Mouse (Mus musculus): ENCODE data around the gene Dyrk3.
A peak's percentile ranks its signal among the peaks of the same experiment; 100 is the strongest.
"Not testable (repeated sequence)": the region's sequence is repeated elsewhere in the genome, so short reads cannot be mapped to it uniquely, and the experiment has no call there.

Gene Dyrk3

GRCm38 (mm10) chr1:131155456-131155855 lies 17.3 kb upstream of the Dyrk3 start:
- DNase-seq (ENCODE audit: low read depth): peak; percentile 81

DNA sequence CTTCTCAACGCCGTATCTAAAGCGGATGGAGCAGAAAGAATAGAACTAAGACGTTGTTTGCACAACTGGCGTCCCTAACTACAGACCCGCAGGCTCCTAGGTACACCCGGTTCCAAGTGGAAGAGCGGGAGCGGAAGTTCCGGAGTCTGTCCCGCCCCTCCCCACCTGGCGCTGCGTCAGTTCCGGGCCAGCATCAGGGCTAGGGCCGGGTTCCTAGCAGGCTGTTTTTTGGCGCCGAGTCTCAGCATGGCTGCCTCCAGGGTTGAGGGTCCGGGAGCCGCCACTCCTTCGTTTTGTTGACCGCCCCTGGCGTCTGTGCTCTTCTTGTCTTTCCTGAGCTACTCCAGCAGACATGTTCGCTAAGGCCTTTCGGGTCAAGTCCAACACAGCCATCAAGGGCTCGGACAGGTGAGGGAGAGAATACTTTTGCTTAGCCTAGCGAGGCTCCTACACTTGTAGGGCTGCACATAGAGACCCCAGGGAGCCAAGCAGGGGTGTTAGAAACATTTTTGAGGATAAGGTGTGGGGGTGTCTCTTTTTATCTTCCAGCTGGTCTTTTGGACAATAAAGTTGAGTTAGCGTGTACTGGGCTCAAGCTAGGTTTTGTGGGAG lies 15.0 kb upstream of the Dyrk3 start, which contains the start of gene Eif2d:
TSS of gene Eif2d (plus strand) at position 164 of the 612 bp plus-strand sequence.
- DNase-seq (ENCODE audit: low read depth): peak; percentile 93

DNA sequence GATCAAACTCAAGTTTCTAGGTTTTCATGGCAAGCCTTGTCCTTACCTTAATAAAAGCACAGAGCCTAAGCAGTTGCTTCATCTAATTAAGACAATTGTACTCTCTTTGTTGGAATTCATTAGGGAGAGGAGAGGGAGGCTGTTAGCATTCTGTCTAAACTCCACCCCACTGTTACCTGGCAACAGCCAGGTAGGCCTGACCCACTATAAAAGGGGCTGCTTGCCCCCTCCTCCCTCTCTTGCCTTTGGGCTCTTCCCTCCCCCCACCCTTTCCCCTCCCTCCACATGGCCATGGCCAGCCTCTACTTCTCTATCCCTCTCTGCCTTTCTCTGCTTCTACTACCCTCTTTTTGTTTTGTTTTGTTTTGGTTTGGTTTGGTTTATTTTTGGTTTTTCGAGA lies 11.4 kb upstream of the Dyrk3 start:
- DNase-seq (ENCODE audit: low read depth): no peak

DNA sequence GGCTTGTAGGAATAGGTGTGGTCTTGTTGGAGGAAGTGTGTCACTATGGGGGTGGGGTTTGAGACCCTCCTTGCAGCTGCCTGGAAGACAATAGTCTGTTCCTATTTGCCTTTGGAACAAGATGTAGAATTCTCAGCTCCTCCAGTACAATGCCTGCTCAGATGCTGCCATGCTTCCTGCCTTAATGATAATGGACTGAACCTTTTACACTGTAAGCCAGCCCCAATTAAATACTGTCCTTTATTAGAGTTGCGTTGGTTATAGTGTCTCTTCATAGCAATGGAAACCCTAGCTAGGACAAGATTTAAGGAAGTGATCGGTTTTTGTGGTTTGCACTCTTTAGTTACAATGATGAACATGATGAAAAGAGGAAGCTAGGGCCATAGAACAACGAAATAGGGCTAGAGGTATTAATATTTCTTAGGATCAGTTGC lies 8.1 kb upstream of the Dyrk3 start:
- no peak for DNase-seq (ENCODE audit: low read depth)

DNA sequence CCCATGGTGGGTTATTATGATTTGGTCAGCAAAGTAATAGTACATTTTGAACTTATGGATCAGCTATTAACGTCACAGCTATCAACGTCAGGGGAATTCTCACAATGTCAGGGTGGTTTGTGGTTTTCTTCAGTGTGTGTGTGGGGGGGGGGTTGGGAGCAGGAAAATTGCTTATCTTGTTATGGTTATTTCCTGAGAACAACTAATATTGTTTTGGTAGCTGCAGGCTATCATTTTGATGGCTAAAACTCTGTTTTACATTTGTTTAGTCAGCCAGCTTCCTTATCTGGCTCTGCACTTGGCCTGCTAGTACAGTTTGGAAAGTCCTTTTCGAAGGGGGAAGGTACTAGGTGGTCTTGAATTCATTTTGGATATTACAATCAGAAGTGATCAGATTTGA lies 7.1 kb upstream of the Dyrk3 start:
- DNase-seq (ENCODE audit: low read depth): not testable (repeated sequence)

DNA sequence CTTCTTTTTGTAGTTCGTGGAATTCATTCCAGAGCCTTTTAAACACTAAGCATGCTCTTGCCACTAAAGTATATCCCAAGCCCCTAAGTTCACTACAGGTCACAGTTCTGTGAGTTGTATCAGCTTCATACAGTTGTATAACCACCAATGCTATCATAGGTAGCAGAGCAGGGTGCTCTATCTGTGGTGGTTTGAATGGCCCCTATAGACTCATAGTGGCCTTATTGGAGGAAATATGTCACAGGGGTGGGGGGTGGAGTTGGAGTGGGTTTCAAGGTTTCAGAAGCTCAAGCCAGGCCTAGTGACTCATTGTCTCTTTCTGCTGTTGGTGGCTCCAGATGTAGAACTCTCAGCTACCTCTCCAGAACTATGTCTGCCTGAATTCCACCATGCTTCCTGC lies 4.3 kb upstream of the Dyrk3 start:
- no peak for DNase-seq (ENCODE audit: low read depth)

DNA sequence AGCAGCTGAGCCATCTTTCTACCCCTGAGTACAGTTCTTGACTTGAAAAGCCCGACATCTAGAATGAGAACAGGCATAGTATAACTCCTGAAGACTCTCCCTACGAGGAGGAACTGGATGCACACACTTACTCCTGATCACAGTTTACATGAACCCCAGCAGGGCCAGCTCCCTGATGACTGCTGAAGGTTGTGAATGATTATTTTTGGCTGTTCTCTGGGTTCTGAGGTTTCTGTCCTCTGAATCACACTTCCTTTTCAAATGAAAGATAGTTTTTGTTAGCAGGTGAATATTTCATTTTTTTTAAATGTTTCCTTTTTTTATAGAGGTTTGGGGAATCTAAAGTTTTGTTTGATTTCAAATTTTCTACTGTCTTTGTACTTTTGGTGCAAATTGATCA lies 3.3 kb upstream of the Dyrk3 start:
- peak; percentile 60 for DNase-seq (ENCODE audit: low read depth)

DNA sequence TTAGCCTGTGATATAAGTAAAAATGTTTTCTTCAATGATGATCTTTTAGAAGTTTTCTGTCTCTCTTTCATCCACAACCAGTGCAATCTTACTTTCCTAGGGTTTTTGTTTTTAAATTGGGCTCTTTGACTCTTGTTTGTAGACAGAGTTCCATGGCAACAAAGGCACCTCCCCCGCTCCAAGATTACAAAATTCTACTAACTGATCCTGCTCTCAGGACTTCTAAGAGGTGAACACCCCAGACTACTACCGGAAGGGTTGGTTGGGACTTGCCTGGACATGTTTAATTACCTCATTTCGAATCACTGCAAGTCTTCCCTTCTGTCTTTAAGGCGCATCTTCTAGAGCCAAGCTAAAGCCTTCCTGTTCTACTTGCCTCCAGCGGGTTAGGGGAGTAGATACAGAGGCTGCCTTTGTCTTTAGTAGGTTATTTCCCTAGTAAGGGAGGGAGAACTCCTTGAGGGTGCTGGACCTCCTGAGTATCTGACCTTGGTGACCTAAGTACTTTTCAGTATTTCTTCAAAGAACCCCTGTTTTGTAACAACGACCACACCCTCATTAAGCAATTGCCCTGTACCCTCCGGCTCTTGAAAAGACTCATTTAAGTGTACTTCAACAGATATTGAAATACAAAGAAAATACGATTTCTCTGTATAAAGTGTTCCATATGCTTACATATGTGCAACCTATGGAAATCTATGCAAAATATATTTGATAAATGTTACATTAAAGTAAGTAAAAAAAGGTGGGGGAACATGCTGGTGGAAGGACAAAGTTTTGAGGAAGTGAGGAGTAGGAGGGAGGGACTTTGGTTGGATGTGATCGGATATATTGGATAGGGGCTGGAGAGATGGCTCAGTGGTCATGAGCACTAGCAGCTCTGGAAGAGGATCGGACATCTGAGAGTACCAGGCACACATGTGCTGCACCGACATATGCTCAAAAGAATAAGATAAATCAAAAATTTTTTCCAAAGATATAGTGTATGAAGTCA lies 1.3 kb upstream of the Dyrk3 start:
- peak; percentile 63 for DNase-seq (ENCODE audit: low read depth)

- DNase-seq (ENCODE audit: low read depth): no peak
Observed at GRCm38 (mm10) chr1:131137717-131138118, 422 bp downstream of the Dyrk3 start.

DNA sequence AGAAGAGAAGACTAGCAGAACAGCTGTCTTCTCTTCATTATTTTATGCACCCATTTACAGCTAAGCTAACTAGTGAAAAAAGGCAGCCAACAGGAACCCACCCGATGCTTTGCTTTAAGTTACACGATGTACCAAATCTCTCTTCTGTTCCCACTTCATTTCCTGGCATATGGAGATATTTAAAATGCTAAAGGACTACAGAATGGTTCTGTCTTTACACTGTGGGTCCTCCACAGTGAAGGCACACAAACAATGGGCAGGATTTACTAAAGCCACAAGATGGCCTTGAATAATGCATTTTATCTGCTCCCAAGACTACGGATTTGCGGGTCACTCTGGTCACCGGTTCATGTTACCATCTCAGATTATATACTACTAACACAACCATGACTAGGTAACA lies 1.0 kb downstream of the Dyrk3 start:
- DNase-seq (ENCODE audit: low read depth): no peak

GRCm38 (mm10) chr1:131135960-131136629 lies 2.0 kb downstream of the Dyrk3 start:
- DNase-seq (ENCODE audit: low read depth): no peak

DNA sequence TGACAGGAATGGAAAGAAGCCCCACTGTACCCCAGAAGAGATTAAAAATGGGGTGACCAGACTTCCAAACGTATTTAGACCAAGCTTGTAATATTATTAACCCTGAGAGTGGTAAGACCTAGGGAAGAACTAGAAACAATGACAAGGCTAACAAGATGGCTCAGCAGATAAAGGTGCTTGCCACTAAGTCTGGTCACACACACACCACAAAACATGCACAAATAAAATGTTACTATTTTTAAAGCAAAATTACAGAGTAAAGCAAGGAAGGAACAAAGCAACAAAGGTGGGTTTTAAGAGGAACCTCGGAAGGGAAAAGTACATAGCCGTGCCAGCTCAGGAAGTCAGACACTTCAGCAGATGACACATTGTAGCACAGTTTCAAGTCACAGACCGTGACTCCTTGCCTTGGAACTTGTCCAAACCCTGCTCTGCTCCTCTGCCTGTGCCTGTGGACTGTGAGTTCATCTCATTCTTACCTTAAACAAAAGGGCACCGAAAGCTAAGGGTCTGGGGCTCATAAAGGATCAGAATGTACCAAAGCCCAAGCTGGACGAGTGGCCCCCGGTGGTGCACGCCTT lies 3.1 kb downstream of the Dyrk3 start:
- peak; percentile 40 for DNase-seq (ENCODE audit: low read depth)

DNA sequence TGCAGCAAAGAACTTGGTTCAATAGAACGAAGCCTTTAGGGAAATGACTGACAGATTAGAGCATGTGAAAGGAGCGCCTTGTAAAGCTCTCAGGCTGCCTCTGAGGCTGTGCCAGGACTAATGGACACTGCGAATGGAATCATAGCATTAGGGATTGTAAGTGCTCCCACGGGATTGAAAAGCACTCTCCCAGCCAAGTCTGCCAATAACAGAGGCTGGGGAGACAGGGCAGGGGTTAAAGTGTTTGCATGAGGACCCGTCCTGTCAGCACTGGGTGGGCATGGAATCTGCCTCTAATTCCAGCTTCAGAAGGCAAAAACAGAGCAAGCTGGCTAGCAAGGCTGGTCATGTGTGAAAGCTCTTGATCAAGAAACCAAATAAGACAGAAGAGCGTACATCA lies 3.9 kb downstream of the Dyrk3 start:
- no peak for DNase-seq (ENCODE audit: low read depth)

GRCm38 (mm10) chr1:131125987-131126744 lies 12.0 kb downstream of the Dyrk3 start:
- peak; percentile 91 for DNase-seq (ENCODE audit: low read depth)

DNA sequence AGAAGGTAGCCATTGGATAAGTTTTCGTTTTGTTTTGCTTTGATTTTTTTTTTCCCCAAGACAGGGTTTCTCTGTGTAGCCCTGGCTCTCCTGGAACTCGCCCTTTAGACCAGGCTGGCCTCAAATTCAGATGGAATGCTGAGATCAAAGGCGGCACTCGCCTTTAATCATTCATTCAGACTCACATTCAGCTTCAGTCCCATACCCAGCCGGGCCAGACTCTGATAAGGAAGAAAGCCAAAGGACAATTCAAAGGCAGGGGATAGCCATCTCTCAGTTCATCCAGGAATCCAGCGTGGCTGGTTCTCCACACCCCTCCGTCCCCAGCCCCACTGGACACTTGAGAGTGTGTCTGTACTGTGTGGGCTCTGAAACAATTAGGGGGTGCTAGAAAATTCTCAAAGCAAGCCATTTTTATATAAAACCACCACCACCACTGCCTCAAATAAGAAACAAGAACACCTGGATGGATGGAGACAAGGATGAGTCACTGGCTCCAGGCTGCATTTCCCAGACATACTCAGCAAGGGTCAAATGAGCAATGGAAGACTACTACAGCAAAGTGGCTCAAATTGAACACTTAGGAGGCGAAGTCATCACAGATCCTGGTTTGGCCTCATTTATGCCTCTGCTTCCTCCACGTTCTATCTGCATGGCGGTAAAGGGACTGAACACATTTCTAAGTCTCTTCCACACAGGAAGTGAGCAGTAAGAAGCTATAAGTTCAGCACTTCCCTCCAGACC lies 14.4 kb downstream of the Dyrk3 start:
- peak; percentile 54 for DNase-seq (ENCODE audit: low read depth)

GRCm38 (mm10) chr1:131121987-131122386 lies 16.2 kb downstream of the Dyrk3 start:
- DNase-seq (ENCODE audit: low read depth): peak; percentile 37

- DNase-seq (ENCODE audit: low read depth): peak; percentile 50
Observed at GRCm38 (mm10) chr1:131119026-131119425, 19.1 kb downstream of the Dyrk3 start.

DNA sequence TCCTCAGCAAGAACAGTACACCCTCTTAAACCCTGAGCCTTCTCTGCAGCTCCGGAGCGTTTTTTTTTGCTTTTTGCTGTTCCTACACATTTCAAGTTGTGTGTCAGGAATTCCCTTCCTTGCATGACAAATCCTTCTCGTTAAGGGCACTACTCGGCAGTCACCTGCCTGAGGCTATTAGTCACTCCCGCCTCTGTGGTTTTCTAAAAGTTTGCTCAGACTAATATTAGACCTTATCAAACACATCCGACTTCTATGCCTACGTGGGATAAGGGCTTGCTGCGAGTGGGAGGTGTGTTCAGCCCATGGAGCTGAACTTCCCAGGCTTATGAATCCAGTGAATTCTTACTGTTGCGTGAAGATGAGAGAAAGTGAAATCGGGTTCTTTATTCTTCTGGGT lies 19.6 kb downstream of the Dyrk3 start:
- DNase-seq (ENCODE audit: low read depth): peak; percentile 66

GRCm38 (mm10) chr1:131116430-131117011 lies 21.6 kb downstream of the Dyrk3 start:
- peak; percentile 41 for DNase-seq (ENCODE audit: low read depth)

- peak; percentile 94 for DNase-seq (ENCODE audit: low read depth)
Observed at GRCm38 (mm10) chr1:131115932-131116331, 22.2 kb downstream of the Dyrk3 start.
